Mouse (Mus musculus): ENCODE results near the gene 9930022D16Rik.

The 9930022D16Rik gene

GRCm38 (mm10) chr11:109458165-109458564 lies 44.4 kb downstream of the 9930022D16Rik start:
- DNase-seq = no peak

GRCm38 (mm10) chr11:109460586-109460985 lies 46.9 kb downstream of the 9930022D16Rik start:
- DNase-seq = peak; percentile 35

DNA sequence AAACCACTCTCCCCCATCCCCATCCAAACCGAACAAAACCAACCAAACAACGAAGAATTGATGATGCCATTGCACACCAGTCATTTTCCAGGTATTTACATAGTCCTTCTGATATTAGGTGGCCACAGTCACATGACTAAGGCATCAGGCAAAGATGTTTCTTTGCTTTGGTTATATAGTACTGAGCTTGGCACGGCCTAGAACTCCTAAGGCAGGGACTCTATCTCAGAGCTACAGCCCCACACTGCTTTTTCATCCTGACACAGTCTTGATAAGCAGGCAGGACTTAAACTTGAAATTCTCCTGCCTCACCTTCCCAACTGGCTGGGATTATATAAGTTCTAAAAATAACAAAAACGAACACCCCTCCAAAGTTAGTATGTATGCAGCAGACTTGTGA lies 51.4 kb downstream of the 9930022D16Rik start:
- DNase-seq = no peak

GRCm38 (mm10) chr11:109466987-109467386 lies 53.3 kb downstream of the 9930022D16Rik start:
- DNase-seq = no peak

- DNase-seq = no peak
These were observed 54.4 kb downstream of the 9930022D16Rik start for GRCm38 (mm10) chr11:109468133-109468532.
